Mouse (Mus musculus): ENCODE data around the gene Mrrf. TPM values are rescaled to one million over a fixed set of nuclear protein-coding genes. Genes with fewer than 3 reads are reported as not detected.

The Mrrf gene
- polyA plus RNA-seq, 1 experiment: 10.6 TPM

GRCm38 (mm10) chr2:36101866-36102558 is 34.2 kb upstream of the Mrrf start:
- H3K27ac ChIP-seq (ENCODE audit: insufficient read depth, low read depth, low read length): no peak overlapping the region
- no peak overlapping the region for H3K4me3 ChIP-seq (ENCODE audit: insufficient read depth, low read length)
- TF ChIP-seq POLR2A (IDR thresholded peaks at IDR 0.05; ENCODE audit: borderline replicate concordance, low read depth, low read length): no peak
- no peak for TF ChIP-seq CTCF (IDR thresholded peaks at IDR 0.05; ENCODE audit: low read depth, low read length)
- no peaks in the 10 kb centered on the region for H3K4me1 ChIP-seq (ENCODE audit: control insufficient read depth, insufficient read depth, low read length)

GRCm38 (mm10) chr2:36102559-36102946 is 33.6 kb upstream of the Mrrf start:
- H3K4me1 ChIP-seq (ENCODE audit: control insufficient read depth, insufficient read depth, low read length): no peaks in the 10 kb centered on the region
- H3K27ac ChIP-seq (ENCODE audit: insufficient read depth, low read depth, low read length): no peak overlapping the region
- H3K4me3 ChIP-seq (ENCODE audit: insufficient read depth, low read length): no peak overlapping the region
- TF ChIP-seq CTCF (IDR thresholded peaks at IDR 0.05; ENCODE audit: low read depth, low read length): no peak
- no peak for TF ChIP-seq POLR2A (IDR thresholded peaks at IDR 0.05; ENCODE audit: borderline replicate concordance, low read depth, low read length)

GRCm38 (mm10) chr2:36103069-36103554 is 33.1 kb upstream of the Mrrf start:
- H3K4me3 ChIP-seq (ENCODE audit: insufficient read depth, low read length): no peak overlapping the region
- H3K4me1 ChIP-seq (ENCODE audit: control insufficient read depth, insufficient read depth, low read length): no peaks in the 10 kb centered on the region
- TF ChIP-seq POLR2A (IDR thresholded peaks at IDR 0.05; ENCODE audit: borderline replicate concordance, low read depth, low read length) (no peak), CTCF (IDR thresholded peaks at IDR 0.05; ENCODE audit: low read depth, low read length) (no peak)
- H3K27ac ChIP-seq (ENCODE audit: insufficient read depth, low read depth, low read length): no peak overlapping the region

- Histone ChIP-seq H3K4me3 (ENCODE audit: insufficient read depth, low read length) (no peak overlapping the region), H3K4me1 (ENCODE audit: control insufficient read depth, insufficient read depth, low read length) (no peaks in the 10 kb centered on the region), H3K27ac (ENCODE audit: insufficient read depth, low read depth, low read length) (no peak overlapping the region)
- TF ChIP-seq POLR2A (IDR thresholded peaks at IDR 0.05; ENCODE audit: borderline replicate concordance, low read depth, low read length) (no peak), CTCF (IDR thresholded peaks at IDR 0.05; ENCODE audit: low read depth, low read length) (no peak)
Observed at GRCm38 (mm10) chr2:36103555-36104367, 32.4 kb upstream of the Mrrf start.

GRCm38 (mm10) chr2:36104436-36104955 is 31.7 kb upstream of the Mrrf start:
- TF ChIP-seq CTCF (IDR thresholded peaks at IDR 0.05; ENCODE audit: low read depth, low read length) (no peak), POLR2A (IDR thresholded peaks at IDR 0.05; ENCODE audit: borderline replicate concordance, low read depth, low read length) (no peak)
- H3K4me3 ChIP-seq (ENCODE audit: insufficient read depth, low read length): no peak overlapping the region
- H3K27ac ChIP-seq (ENCODE audit: insufficient read depth, low read depth, low read length): no peak overlapping the region
- no peaks in the 10 kb centered on the region for H3K4me1 ChIP-seq (ENCODE audit: control insufficient read depth, insufficient read depth, low read length)

GRCm38 (mm10) chr2:36104956-36105741 is 31.0 kb upstream of the Mrrf start, which contains the start of gene Lhx6:
Lhx6 (minus strand) TSS chr2:36105408.
- H3K27ac ChIP-seq (ENCODE audit: insufficient read depth, low read depth, low read length): no peak within 1 kb of the TSS
- peak within 1 kb of the TSS; percentile 32 for H3K4me3 ChIP-seq (ENCODE audit: insufficient read depth, low read length)
- no peaks in the 10 kb centered on the region for H3K4me1 ChIP-seq (ENCODE audit: control insufficient read depth, insufficient read depth, low read length)
- TF ChIP-seq POLR2A (IDR thresholded peaks at IDR 0.05; ENCODE audit: borderline replicate concordance, low read depth, low read length) (no peak), CTCF (IDR thresholded peaks at IDR 0.05; ENCODE audit: low read depth, low read length) (no peak)

- no peaks in the 10 kb centered on the region for H3K4me1 ChIP-seq (ENCODE audit: control insufficient read depth, insufficient read depth, low read length)
- H3K27ac ChIP-seq (ENCODE audit: insufficient read depth, low read depth, low read length): no peak overlapping the region
- TF ChIP-seq CTCF (IDR thresholded peaks at IDR 0.05; ENCODE audit: low read depth, low read length) (no peak), POLR2A (IDR thresholded peaks at IDR 0.05; ENCODE audit: borderline replicate concordance, low read depth, low read length) (no peak)
- H3K4me3 ChIP-seq (ENCODE audit: insufficient read depth, low read length): no peak overlapping the region
Observed at GRCm38 (mm10) chr2:36108615-36109014, 27.6 kb upstream of the Mrrf start.

GRCm38 (mm10) chr2:36112632-36113031 is 23.6 kb upstream of the Mrrf start:
- no peak overlapping the region for H3K27ac ChIP-seq (ENCODE audit: insufficient read depth, low read depth, low read length)
- TF ChIP-seq CTCF (IDR thresholded peaks at IDR 0.05; ENCODE audit: low read depth, low read length) (no peak), POLR2A (IDR thresholded peaks at IDR 0.05; ENCODE audit: borderline replicate concordance, low read depth, low read length) (no peak)
- H3K4me3 ChIP-seq (ENCODE audit: insufficient read depth, low read length): no peak overlapping the region
- H3K4me1 ChIP-seq (ENCODE audit: control insufficient read depth, insufficient read depth, low read length): no peaks in the 10 kb centered on the region

- Histone ChIP-seq H3K4me1 (ENCODE audit: control insufficient read depth, insufficient read depth, low read length) (no peaks in the 10 kb centered on the region), H3K4me3 (ENCODE audit: insufficient read depth, low read length) (no peak overlapping the region), H3K27ac (ENCODE audit: insufficient read depth, low read depth, low read length) (no peak overlapping the region)
- TF ChIP-seq POLR2A (IDR thresholded peaks at IDR 0.05; ENCODE audit: borderline replicate concordance, low read depth, low read length): no peak
- TF ChIP-seq CTCF (IDR thresholded peaks at IDR 0.05; ENCODE audit: low read depth, low read length): no peak
Observed at GRCm38 (mm10) chr2:36126795-36127429, 9.3 kb upstream of the Mrrf start.
